Mouse (Mus musculus) left cerebral cortex, adult 18-20 months (tissue): ENCODE measurements around the gene Ccdc51. TPM values are rescaled to one million over a fixed set of nuclear protein-coding genes. Genes with fewer than 3 reads are reported as not detected.
A peak's percentile ranks its signal among the peaks of the same experiment; 100 is the strongest.

ENCODE experiments used
- DNase-seq, 2 experiments: peaks; one replicate each; pipeline ENCODE4 v3.0.0; 2021 to 2022; ENCODE audit warnings: low spot score in 2 of 2, mixed read lengths in 1 of 2
- total RNA-seq, 2 experiments: library from RNA; stranded (reverse); gene quantifications; 2 replicates each; pipeline ENCODE4 v1.2.3; 2021

Ccdc51 gene
- total RNA-seq, 2 experiments from 2014 or later, result 8.1 to 8.7 TPM

- no peak for DNase-seq
Observed at GRCm38 (mm10) chr9:109056081-109056690, 26.1 kb upstream of the Ccdc51 start.

- DNase-seq, result no peak
Observed at GRCm38 (mm10) chr9:109056916-109057315, 25.4 kb upstream of the Ccdc51 start.

- DNase-seq, result no peak
Observed at GRCm38 (mm10) chr9:109057543-109057942, 24.8 kb upstream of the Ccdc51 start.

- DNase-seq, result no peak
Observed at GRCm38 (mm10) chr9:109058006-109058765, 24.1 kb upstream of the Ccdc51 start.

- DNase-seq, result peak; percentile 86 to 90
Observed at GRCm38 (mm10) chr9:109059136-109059903, 23.0 kb upstream of the Ccdc51 start, which contains the start of gene Trex1. Trex1 (minus strand) TSS chr9:109059734.

- no peak for DNase-seq
Observed at GRCm38 (mm10) chr9:109060184-109060897, 22.0 kb upstream of the Ccdc51 start.

- DNase-seq, result no peak
Observed at GRCm38 (mm10) chr9:109060898-109061295, 21.4 kb upstream of the Ccdc51 start.

DNA sequence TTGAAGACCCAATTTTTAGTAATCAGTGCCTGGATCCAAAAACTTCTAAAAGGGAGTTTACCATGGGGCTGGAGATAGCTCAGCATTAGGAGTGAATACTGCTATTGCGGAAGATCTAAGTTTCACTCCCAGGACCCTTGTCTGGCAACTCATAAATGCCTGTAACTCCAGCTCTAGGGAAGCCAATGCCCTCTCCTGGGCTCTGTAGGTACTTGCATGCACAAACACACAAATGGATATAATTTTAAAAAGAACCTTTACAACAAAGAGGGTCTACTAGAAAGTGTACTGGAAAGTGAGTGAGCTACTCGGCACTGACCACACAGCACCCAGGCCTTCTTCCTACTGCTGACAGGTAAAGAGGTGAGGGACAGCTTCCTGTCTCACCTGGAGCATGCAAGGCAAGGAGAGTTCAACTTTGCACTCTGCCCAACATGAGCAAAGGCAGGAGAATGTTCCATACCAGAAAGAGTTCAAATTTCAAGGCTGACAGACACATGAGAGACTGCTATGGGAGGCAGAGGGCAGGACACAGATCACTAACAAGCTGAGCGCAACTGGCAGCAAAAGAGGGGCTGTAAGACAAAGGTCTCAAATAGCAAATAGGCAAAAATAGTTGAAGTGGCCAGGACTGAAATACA is 14.1 kb upstream of the Ccdc51 start:
- DNase-seq, result no peak

GRCm38 (mm10) chr9:109073661-109074573 is 8.4 kb upstream of the Ccdc51 start, which contains the start of gene Atrip:
Atrip (minus strand) TSS chr9:109074124.
- DNase-seq, result peak; percentile 95 to 97

DNA sequence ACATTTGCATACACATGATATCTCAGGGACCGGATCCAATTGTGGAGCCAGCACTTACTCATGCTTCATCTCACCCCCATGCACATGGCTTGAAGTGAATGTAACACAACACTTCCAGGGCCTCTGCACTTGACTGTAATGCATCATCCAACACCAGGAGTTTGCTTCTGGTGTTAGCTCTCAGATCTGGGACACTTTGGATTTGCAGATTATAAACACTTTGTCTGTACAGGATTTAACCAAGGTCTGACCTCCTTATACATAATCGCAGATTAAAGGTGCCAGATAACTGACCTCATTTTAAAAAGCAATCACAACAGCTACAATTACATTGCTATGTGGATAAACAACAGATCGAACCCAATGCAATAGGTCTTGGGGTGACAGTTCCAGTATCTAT is 1.8 kb upstream of the Ccdc51 start:
- DNase-seq, result no peak

DNA sequence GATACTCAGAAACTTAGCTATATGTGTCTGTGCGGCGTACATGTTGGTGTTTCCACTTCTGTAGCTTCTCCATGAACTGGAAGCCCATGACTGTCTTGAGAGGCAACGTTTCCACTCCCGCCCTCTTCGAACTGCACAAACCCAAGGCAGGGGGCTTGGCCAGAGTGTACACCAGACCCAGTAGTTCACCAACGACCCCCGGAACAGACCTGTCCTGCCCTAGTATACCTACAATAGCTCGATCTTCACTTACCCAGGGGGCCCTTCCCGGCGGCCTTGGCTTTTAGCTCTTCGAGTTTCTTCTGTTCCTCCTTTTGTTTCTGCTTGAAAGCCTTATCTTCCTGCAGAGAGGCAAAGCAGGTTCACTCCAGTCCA is 557 bp upstream of the Ccdc51 start:
- DNase-seq, result no peak

- DNase-seq, result no peak
Observed at GRCm38 (mm10) chr9:109084922-109085321, 2.6 kb downstream of the Ccdc51 start.

GRCm38 (mm10) chr9:109087987-109088386 is 5.7 kb downstream of the Ccdc51 start:
- peak in 1 of 2 experiments; percentile 47 for DNase-seq

- no peak for DNase-seq
Observed at GRCm38 (mm10) chr9:109090446-109090845, 8.2 kb downstream of the Ccdc51 start.

GRCm38 (mm10) chr9:109091802-109092201 is 9.5 kb downstream of the Ccdc51 start:
- DNase-seq, result no peak

DNA sequence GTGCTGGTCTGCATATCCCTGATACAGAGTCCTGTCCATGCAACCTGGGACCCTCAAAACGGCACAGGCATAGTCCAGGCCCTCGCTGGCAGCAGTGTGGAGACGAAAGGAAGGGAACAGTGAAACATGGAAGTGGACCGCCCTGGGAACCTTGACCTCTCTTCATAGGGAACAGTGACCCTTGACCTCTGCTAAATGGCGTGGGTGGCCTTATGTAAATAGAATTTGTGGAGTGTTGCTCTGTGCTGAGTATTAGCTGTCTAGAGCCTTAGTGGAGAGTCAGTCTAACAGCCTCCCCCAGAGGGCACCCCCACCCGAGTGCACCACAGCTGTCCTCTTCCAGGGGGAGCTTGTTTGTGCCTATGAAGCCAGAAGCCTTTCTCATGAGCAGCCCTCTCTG is 10.5 kb downstream of the Ccdc51 start:
- no peak for DNase-seq

GRCm38 (mm10) chr9:109093786-109094552 is 11.7 kb downstream of the Ccdc51 start:
- DNase-seq, result no peak

DNA sequence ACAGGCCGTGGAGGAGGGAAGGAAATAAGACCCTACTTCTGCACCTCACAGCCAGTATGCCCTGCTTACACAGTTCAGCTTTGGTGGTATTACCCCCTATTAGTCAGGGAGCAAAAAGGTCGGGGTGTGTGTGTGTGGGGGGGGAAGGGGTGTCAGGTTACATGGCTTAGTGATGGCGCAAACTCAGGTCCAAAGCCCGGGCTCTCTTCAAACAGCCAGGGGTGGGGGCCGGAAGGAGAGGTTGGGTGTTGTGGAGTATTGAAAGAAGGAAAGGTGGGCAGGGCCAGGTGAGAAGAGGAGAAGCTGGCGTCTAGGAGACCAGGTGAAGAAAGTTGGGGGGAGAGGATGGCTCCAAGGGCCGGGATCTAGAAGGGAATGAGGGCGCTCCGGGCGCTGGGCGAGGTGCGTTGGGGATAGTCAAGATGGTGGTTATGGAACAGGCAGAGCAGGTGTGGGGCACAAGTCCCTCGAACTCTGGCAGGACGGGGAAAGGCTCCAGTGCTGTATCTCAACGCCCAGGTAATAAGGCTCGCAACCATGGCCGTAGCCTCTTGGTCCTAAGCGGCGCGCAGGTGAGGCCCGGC is 12.4 kb downstream of the Ccdc51 start:
- no peak for DNase-seq
